19 mouse cellular contexts compared by ENCODE assay signal in the genomic region with DNA sequence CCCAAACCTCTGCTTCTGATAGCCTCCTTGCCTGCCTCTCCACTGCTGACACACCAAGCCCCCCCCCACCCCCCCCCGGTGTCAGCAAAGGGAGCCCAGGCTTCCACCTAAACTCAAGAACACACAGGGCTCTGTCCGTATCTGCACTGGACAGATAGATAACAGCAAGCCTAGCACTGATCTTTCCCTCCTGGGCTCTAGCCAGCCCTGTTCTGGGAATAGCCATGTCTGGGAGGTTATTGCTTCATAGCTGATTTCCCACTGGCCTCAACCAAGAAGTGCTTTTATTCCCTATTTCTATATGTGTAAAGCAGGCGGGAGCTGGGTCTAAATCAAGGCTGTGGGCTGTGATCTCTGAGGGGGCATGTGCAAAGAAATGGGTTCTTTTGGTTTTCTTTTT.
DNase-seq lines count a peak whose midpoint lies in the region; ATAC-seq lines count a peak whose summit lies in the region.
"Had no signal": no experiment of that assay in that cellular context is flagged by ENCODE, and none has a peak within 500 bp of the region (broad histone marks: within the 10 kb centered on the region; RNA-seq: fewer than 3 reads in every experiment).

No protein-coding gene starts in this region.

- H3K4me3 ChIP-seq in midbrain, embryonic 10.5 days: no peak overlapping the region
- no peak overlapping the region for H3K4me3 ChIP-seq in midbrain, embryonic 14.5 days (replicated peaks; ENCODE audit: low read depth, low read length)
- H3K4me3 ChIP-seq in heart, embryonic 13.5 days: no peak overlapping the region
- H3K4me3 ChIP-seq in limb, embryonic 10.5 days: no peak overlapping the region
- H3K4me3 ChIP-seq: intestine, embryonic 15.5 days; midbrain, embryonic 12.5 days had no signal

- no peak overlapping the region for H3K4me2 ChIP-seq in midbrain, embryonic 14.5 days (ENCODE audit: low read length)
- no peak overlapping the region for H3K4me2 ChIP-seq in heart, embryonic 13.5 days
- H3K4me2 ChIP-seq: hindbrain, embryonic 14.5 days; intestine, embryonic 15.5 days; liver, embryonic 11.5 days; midbrain, embryonic 12.5 days had no signal

- peak overlapping the region; percentile 74 for H3K27ac ChIP-seq in midbrain, embryonic 10.5 days (replicated peaks)
- no peak overlapping the region for H3K27ac ChIP-seq in midbrain, embryonic 14.5 days (replicated peaks; ENCODE audit: low read depth, low read length)
- H3K27ac ChIP-seq in heart, embryonic 13.5 days (replicated peaks): peak overlapping the region; percentile 34; the same call in 1 of the 2 replicates
- H3K27ac ChIP-seq in limb, embryonic 10.5 days: peak overlapping the region; percentile 50; the same call in 1 of the 2 replicates
- H3K27ac ChIP-seq: hindbrain, embryonic 14.5 days; intestine, embryonic 15.5 days; kidney, postnatal 0 days; macrophage; midbrain, embryonic 12.5 days had no signal

- DNase-seq in adrenal gland, postnatal 14 days: peak; percentile 53
- DNase-seq in adrenal gland, adult 8-10 months: no peak
- no peak for DNase-seq in midbrain, embryonic 10.5 days (ENCODE audit: low spot score)
- DNase-seq in midbrain, embryonic 14.5 days: no peak
- no peak for DNase-seq in limb, embryonic 10.5 days (ENCODE audit: low spot score)
- DNase-seq in right cerebral cortex, postnatal 10 days (ENCODE audit: low spot score in 2 of 2): no peak
- DNase-seq in cerebellum, adult 11 months: no peak
- DNase-seq: cerebellum, postnatal 25 days; layer of hippocampus, postnatal 36 days; lung, adult 2 months; thymus, adult 18-20 months had no signal

- 84% methylated on average over 3 of the region's 3 CpGs for WGBS in midbrain, embryonic 10.5 days
- 91% methylated on average over 3 of the region's 3 CpGs for WGBS in midbrain, embryonic 14.5 days
- 24% methylated on average over 3 of the region's 3 CpGs for WGBS in heart, embryonic 13.5 days
- WGBS in limb, embryonic 10.5 days: 97% methylated on average over 3 of the region's 3 CpGs

- H3K4me1 ChIP-seq in midbrain, embryonic 10.5 days: peaks cover 43% of the 10 kb centered on the region
- peaks cover 2% of the 10 kb centered on the region for H3K4me1 ChIP-seq in midbrain, embryonic 14.5 days (ENCODE audit: control insufficient read depth, insufficient read depth, low read length)
- peaks cover 92% of the 10 kb centered on the region for H3K4me1 ChIP-seq in heart, embryonic 13.5 days
- peaks cover 46% of the 10 kb centered on the region for H3K4me1 ChIP-seq in limb, embryonic 10.5 days

- H3K36me3 ChIP-seq in midbrain, embryonic 10.5 days: no peaks in the 10 kb centered on the region
- no peaks in the 10 kb centered on the region for H3K36me3 ChIP-seq in midbrain, embryonic 14.5 days (ENCODE audit: control insufficient read depth, insufficient read depth, low read length)
- H3K36me3 ChIP-seq in heart, embryonic 13.5 days: no peaks in the 10 kb centered on the region
- no peaks in the 10 kb centered on the region for H3K36me3 ChIP-seq in limb, embryonic 10.5 days
- H3K36me3 ChIP-seq: intestine, embryonic 15.5 days; midbrain, embryonic 12.5 days had no signal

- no peaks in the 10 kb centered on the region for H3K27me3 ChIP-seq in midbrain, embryonic 10.5 days (ENCODE audit: low read depth, poor library complexity, severe bottlenecking)
- H3K27me3 ChIP-seq in midbrain, embryonic 14.5 days (ENCODE audit: control insufficient read depth, insufficient read depth, low read length): no peaks in the 10 kb centered on the region
- no peaks in the 10 kb centered on the region for H3K27me3 ChIP-seq in heart, embryonic 13.5 days (replicated peaks)
- H3K27me3 ChIP-seq in limb, embryonic 10.5 days (ENCODE audit: low read depth, poor library complexity, severe bottlenecking): no peaks in the 10 kb centered on the region
- H3K27me3 ChIP-seq: intestine, embryonic 15.5 days; midbrain, embryonic 12.5 days had no signal

- no peak overlapping the region for H3K9ac ChIP-seq in midbrain, embryonic 14.5 days (replicated peaks; ENCODE audit: low read length)
- 0 out of 2 replicates have a peak overlapping the region, but pooled peaks have one; percentile 30 for H3K9ac ChIP-seq in heart, embryonic 13.5 days
- H3K9ac ChIP-seq: hindbrain, embryonic 14.5 days; intestine, embryonic 15.5 days; midbrain, embryonic 12.5 days had no signal

- ATAC-seq in midbrain, embryonic 14.5 days (ENCODE audit: low FRiP score, low TSS enrichment): no peak
- ATAC-seq in heart, embryonic 13.5 days (ENCODE audit: extremely low read depth, insufficient number of reproducible peaks, low FRiP score, low TSS enrichment): no peak
- ATAC-seq: forebrain, embryonic 16.5 days; intestine, embryonic 15.5 days had no signal

- peaks cover 4% of the 10 kb centered on the region; the same call in 1 of the 2 replicates for H3K9me3 ChIP-seq in midbrain, embryonic 10.5 days (replicated peaks)
- H3K9me3 ChIP-seq in midbrain, embryonic 14.5 days (ENCODE audit: control insufficient read depth, low read length): no peaks in the 10 kb centered on the region
- no peaks in the 10 kb centered on the region for H3K9me3 ChIP-seq in heart, embryonic 13.5 days
- H3K9me3 ChIP-seq in limb, embryonic 10.5 days (replicated peaks): no peaks in the 10 kb centered on the region
- H3K9me3 ChIP-seq: intestine, embryonic 15.5 days; midbrain, embryonic 12.5 days had no signal
